Mouse (Mus musculus) neural tube, embryonic 10.5 days (tissue): ENCODE measurements at regions not wholly inside any gene's neighbourhood (a gene's known extent, or its start where the extent isn't known, plus 50 kb on each side); places are given as distances from the start of the nearest gene placed in this dataset.

ENCODE experiments used
- DNase-seq: peaks from one replicate; pipeline ENCODE4 v3.0.0-alpha.2; 2017; ENCODE audit warnings: low spot score; ENCODE audit errors: extremely low spot score

DNA sequence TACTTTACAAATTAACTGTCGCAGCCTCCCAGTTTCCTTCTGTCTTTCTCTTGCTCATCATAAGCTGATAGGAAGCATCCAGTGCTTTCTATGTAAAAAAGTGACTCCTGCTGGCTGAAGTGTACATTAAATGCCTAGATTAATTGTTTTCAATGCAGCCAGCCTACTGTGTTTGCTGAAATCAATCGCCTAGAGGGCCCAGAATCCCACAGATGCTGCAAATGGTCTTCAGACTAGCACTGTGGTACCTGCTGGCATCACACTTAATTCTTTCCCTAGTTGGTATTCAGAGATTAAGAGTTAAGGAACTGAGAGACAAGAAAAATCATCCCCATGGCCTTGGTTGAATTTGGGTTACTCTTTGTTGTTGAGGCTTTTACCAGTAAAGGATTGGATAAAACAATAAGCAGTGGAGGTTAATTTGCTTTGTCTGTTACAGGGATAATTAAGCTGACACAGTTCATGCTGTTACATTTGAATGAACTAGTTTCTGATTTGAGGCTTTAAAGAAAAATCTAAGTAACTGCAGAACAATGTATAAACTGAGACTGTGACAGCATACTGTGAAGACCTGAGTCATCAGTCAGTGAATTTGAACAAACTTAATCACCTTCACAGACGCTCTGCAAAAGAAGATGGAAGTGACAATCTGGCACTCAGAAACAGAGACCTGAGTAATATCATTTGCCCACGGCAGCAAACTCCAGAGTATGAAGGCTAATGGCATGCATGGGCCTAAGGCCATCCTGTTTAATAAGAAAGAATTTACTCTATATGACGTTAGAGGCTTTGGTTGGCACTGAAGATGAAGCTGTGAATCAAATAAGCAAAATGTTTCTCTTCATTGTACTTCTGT is 339.0 kb upstream of the Ddi1 start:
- DNase-seq = no peak
